Mouse (Mus musculus) monocyte, adult 2 months (primary cell): Measurements from ENCODE around the gene Met.

Source experiments
- DNase-seq, 2 experiments: peaks; one replicate each; pipeline ENCODE4 v3.0.0; 2022; ENCODE audit warnings: low spot score in 2 of 2, low read depth in 1 of 2

The Met gene

DNA sequence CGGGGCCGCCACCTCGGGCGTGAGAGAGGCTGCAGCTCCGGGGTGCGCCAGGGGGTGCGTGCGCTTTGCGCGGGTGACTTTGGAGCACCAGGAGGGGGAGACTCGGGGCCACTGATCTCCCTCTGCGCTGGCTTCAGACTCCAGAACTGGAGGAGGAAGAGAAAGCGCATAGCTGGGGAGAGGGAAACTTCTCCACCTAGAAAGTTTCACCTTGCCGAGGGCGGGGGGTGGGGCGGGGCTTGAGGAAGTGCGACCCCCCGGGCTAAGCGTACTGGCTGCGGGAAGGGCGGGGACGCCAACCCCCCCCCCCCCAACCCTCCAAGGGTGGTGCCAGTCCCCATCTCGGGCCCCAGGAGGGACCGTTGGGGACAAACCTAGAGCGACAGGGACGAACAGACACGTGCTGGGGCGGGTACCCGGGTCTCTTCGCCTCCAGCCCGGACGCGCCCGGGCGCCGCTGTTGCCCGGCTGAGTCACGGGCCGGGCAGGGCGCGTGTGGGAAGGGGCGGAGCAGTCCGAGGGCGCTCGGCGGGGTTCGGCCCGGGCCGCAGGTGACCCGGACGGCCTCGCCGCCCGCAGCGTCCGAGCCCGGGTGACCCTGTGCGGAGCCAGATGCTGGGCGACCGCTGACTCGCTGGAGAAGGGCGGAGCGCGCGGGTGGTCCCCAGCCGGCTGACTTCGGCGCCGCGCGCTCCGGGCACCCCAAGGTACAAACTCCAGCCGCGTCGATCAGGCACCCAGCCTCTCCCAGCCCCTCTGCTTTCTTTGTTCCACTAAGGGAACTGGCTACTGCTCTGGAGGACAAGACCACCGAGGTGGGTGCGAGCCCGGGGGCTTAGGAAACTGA lies at the start of gene Met:
Gene Met, plus strand, starts transcription at position 367 of the 847 bp plus-strand sequence.
- peak; percentile 45 to 53 for DNase-seq

DNA sequence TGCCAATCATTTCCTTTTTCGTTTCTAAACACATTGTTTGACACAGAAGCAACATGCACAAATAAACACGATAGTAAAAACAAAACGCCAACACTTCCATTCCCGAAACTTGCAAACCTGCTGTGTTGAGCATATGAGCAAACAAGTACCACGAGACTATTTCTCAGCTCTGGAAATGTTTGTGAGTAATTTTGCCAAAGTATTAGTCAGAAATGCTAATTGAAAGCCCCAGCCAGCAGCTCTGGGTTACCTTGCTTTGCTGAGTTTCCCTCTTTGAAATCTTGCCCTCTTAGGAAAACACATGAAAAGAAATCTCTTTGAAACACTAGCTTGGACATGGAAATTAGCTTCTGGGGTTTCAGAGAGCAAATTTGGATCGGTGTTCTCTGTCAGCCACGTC lies 45.4 kb upstream of the Met start:
- DNase-seq: no peak

DNA sequence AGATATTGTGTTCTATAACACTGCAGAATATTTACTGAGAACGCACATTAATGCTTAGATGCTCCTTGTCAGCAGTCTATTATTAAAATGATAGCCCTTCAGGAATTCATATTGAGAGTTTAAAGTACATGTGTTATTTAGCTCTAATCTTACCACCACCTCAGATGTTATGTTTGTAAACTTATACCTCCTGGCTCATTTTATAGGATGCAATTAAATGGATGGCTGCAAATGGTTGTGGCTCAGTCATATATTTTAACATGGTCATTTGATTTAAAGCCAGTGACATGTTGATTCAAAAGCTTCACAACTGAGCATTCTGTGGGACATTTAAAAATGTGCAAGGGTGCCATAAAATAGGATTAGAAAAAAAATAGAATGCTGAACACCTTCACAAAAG lies 41.2 kb upstream of the Met start:
- DNase-seq: no peak

DNA sequence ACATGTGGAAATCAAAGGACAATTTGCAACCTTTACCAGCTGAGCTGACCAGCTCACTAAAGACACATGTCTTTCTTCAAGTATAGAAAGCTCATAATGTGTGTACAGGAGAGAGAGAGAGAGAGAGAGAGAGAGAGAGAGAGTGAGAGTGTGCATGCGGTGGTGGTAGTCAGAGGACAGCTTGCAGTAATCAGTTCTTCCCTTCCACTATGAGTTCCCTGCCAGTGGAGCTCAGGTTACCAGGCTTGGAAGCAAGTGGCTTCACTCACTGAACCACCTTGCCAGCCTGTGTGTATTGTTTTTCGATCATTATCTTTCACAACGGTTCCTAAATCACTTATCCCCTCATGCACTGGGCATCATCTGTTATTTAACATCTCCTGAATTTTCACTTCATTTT lies 34.6 kb upstream of the Met start:
- no peak for DNase-seq

DNA sequence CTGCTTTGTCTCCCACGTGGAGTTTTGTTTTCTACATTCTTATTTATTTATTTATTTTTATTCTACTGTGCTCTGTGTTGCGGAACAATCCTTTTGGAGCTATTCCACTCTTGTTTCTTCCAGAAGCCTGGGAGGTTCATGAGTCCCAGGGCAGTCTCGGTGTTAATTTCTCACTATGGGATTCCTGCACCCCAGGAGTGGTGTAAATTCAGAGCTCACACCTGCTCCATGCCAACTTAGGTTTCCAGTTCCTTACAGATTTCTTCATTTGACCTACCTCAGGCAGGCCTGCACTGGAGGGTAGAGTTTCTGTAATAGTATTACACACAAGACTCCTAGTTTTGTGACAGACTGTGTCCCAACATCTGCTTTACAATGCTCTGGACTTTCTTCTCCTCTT lies 34.0 kb upstream of the Met start:
- DNase-seq: no peak

DNA sequence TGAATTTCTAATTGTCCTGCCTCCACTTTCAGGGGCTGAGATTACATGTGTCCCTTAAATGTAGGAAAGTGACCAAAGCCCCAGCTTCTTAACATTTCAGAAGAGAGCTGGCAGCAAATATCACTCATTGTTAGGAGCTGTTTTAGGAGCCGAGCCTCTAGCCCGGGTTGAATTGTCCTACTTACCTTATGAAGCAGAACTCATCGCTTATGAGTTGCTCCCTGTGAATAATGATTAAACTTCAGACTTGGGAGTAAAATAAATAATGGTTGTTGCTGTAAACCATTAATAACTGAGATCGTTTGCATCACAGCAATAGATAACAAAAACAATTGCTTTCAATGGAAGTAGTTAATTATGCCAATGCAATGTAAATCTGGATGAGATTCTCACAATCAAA lies 20.3 kb upstream of the Met start:
- DNase-seq: no peak

DNA sequence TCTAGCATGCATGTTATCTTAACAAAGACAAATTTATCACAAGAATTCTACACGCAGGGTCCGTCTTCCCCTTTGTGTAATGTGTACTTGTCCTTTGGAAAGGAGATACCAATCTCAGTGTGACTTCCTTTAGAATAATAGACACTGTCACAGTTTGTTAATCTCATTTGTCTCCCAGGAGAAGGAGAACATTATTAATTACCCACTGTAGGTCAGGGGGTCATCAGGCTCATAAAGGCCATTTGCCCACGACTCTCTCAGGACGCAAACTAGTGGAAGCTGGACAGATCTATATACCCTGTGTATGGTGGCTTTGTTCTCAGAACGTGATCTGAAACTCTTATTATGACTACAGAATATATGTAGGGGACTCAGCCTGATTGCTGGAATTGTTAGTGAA lies 12.3 kb upstream of the Met start:
- DNase-seq: no peak

DNA sequence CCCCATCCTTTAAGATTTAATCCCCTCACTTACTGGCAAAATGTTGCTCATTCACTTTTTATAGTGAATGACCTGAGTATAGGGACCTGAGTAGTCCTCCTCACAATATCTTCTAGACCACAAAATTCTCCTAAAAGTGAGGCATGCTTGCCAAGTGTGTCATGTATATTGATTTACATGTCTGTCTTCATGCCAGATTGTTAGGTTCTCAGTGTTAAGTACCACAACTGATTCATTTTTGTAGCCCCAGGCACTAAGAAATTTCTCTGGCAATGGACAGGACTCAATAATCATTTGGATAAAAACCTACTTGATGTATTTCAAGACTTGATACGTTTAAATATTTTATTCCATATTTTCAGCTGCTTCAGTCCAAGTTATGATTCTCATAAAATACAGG lies 8.5 kb upstream of the Met start:
- DNase-seq: no peak

DNA sequence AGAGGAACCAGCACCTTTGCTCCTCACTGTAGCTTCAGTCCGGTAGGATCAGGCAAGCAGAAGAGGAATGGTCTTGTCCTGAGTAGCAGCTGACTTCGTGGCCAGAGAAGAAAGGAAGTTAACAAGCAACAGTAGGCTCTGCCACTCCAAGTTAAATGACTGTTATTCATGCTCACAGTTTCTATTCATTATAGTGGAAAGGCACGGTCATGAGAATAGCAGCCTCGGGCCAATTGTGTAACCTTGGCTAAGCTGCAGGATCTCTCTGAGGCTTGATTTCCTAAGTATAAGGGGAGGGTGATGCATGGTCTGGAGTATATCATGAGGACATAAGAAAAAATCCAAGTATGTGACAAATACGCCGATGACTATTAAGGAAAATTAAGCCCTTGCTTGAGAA lies 4.0 kb upstream of the Met start:
- DNase-seq: no peak

DNA sequence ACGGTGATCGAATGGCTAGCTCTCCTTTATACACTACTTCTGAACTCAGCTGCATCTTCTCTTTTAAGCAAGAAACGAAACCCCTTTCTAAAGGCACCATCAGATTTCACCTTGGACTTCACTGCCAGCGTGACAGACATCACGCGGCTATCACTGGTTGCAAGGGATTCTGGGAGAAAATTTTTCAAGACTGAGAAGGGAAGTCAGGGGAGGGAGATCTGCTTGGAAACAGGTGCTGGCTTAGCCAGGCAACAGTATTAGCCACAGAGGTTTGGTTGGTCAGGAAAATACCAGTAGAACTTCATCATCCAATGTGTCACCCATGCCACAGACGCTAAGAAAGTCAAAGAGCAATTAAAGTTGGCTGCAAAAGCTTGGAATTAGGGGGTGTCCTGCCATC lies 2.2 kb upstream of the Met start:
- DNase-seq: no peak

DNA sequence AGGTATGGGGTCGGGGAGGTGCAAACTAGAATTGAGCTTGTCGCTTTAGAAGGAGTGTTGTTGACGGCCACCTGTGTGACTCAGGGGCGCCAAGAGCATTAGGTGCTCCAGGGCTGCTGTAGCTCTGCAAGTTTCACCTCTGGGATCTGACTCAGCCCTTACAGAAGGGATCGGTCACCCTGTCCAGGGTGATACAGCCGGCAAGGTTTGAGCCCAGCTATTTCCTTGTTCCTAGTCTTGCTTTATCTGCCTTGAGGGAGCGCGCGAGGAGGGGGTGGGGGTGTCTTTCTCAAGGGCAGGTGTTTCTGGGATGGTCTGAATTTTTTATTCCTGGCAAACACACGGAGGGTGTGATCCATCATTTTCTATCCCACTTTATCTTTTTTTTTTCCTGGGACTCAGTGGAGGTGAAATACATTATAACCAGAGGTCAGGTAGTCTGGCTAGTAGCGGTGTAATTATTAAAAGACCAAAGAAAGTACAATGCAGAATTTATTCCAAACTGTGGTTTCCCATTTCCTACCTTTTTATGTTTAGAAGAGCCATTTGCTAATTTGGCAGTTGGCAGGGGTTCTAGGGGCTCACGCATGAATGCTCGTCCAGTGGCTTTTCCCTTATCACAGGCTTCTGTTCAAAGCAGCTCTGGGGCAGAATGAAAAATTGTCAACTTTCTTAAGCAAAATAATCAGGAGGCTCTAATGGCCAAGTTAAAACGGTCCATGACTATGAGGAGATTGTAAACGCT lies 853 bp downstream of the Met start:
- no peak for DNase-seq

DNA sequence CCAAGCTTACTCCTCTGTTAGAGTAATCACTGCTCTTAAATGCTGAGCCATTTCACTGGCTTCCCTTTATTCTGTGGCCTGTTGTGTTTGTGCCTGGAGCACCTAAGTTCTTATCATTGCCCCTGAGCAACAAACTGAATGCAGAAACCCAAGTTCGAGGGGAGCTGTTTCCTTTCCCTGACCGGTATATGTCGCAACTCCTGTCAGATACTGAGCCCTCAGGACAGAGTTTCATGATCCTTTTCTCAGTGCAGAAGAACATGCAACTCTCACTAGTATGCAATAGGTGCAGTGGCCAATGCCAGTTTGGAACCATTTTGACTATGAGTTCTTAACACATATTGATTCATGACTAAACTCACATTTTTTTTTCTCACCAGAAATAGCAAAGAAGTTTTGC lies 2.9 kb downstream of the Met start:
- DNase-seq: no peak

DNA sequence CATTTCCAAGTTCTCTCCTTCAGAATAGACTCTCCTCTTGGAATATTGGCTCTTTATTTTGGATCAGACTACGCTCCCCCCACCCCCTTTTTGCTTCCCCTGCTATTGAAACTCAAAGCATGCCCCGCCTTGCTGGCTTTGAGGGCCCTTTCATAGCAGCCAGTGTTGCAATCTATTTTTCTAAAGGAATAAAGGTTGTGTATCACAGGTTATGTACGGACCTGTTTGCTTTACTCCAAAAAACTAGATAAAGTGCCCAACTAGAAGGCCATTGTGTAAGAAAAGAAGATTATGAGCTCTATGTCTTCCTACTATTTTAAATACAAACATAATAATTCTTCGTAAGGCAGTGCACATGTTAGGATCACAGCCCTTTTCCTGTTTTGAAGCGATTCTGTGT lies 5.4 kb downstream of the Met start:
- DNase-seq: no peak

DNA sequence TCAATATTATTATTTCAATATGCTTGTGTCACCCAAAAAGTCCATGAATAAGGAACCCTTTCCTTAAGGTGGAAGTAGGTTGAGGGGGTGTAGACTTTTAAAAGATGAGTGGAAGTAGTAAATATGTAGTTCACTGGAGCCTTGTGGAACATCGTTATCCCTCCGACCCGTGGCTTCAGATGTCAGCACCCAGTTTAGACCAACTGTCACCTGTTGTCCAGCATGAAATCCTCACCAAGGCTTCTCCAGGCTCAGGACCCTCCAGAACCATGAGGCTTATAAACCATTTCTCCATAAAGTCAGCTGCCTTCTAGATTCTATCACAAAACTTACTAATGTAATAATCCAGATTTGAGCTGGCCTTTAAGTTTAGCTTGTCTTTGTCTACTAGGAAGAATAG lies 9.5 kb downstream of the Met start:
- DNase-seq: no peak

DNA sequence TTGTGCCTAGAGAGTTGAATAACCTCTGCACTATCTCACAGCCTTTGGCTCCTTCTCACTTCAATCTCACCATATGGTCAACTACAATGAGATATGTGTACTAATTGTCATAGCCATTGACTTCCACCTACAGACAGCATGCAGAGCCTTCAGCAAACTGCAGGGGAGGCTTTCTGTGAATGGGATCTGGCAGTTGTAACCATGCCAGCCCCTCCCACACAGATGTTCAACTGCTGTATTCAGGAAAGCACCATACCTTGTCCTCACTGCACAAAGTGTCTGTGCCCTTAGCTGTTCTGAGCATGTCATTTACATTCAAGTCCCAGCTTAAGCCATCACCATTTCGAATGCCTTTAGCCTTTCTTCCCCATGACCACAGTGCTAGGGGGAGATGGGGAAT lies 14.2 kb downstream of the Met start:
- no peak for DNase-seq

DNA sequence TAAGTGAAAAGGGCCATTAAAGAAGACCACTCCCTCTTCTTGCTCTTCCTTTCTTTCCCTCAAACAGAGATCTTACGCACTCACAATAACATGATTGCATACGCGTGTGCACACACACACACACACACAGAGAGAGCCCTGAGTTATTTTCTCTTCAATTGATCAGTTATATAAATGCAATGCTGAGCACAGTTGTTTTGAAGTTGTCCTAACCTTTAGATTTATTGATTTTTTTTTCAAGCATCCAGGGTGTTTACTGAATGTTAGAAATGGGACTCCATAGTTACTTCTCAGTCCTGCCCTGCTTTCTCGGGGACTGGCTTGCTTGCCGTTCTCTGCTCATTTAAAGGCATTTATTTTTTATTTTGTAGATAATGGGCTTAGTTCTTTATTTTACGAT lies 14.7 kb downstream of the Met start:
- DNase-seq: no peak

DNA sequence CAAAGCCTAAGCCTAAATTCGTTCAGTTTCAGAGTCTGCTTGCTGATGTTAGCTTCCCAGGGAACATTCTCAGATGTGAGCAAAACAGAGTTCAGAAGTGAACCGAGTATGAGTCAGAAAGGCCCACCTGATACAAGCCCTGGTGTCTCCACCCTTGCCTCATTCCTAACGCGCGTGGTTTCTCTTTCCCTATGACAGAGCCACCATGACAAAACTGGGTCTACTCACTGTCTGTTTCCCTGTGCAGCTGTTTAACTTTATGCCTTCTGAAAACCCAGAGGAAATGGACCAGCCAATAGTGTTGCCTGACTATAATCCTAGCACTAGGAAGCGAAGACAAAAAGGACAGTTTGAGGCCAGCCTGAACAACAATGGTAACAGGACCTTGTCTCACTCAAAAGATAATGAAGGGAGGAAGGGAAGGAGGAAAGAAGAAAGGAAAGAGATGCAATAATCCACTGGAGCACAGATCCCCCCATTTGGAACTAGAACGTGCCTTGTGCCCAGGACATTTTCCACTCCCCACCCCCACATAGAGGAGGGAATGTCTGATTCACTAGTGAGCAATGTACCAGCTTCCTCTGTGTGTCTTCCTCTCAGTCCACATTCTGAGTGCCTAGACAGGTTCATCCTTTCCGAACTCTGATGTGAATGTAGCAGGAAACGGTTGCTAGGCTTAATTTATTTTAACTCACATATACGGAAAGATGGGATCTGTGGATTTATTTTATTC lies 15.4 kb downstream of the Met start:
- DNase-seq: no peak

DNA sequence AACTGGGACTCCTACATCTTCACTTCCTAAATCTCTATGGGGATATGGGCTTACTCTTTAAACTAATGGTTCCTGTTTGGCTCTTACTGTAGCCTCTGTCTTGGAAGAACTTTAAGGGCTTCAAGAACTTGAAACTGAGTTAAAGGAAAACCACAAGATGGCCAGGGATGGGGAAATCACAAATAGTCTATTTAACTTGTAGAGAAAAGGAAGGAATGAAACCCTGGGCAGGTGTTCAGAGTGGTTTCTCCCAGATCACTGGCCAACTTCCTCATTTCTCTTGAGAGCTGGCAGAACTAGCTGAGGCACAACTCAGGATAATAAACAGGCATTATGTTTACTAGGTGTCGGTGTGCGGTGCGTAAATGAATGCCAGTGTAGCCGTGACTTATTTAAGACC lies 17.5 kb downstream of the Met start:
- peak; percentile 9 to 43 for DNase-seq

DNA sequence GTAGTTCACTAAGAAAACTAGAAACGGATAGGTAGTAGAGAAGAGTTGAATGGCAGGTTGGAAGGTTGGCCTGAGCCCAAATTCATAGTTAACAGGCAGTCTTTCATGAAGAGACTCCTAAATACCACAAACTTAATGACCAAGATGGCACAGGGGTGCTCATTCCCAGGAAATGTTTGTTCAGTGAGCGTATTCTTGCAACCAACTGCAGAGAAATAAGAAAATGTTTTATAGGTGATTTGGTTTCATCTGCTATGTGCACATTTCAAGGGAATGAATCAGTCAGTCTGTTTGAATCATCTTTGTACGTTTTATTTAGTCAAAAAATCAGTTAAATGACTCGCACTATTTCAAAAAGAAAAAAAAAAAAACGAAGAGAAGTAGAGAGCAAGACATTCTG lies 21.6 kb downstream of the Met start:
- DNase-seq: no peak

DNA sequence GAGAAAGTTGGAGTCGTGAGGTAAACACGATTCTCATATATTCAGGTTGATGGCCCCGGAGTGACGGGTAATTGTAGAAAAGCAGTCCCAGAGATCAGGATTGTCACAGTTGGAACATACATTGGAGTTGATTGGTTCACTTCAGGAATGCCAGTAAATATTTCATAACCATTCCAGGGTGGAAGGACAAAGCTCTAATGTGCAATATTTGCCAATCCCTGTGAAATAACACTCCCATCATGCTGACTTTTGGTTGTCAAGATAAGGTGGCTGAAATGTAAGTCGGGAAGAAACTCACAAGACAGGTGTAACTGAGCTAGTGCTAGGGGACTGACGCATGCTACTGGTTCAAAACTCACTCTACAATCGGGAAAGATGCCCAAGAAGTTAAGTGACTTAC lies 22.2 kb downstream of the Met start:
- no peak for DNase-seq

DNA sequence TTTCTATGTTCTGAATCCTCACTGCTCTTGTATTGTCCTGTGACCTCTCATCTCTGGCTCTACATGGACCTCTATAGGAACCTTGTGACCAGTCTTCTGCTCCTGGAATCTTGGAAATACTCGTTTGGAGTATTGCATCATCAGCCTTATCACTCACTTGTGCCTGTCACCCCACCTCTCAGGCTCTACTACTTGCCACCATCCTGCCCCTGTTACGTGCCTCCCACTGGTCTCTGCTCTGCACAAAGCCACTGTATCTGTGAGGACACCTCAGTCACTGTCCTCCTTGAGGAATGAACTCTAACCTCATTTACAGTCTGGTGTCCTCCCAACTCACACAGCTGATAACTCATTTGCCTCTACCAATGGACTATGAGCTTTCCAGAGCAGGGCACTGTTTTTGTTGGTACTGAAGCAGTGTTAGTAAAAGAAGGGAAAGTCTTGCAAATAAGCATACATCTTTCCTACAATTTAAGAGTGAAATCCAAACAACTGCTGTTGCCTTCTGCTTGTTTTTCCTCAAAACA lies 24.8 kb downstream of the Met start:
- DNase-seq: no peak

DNA sequence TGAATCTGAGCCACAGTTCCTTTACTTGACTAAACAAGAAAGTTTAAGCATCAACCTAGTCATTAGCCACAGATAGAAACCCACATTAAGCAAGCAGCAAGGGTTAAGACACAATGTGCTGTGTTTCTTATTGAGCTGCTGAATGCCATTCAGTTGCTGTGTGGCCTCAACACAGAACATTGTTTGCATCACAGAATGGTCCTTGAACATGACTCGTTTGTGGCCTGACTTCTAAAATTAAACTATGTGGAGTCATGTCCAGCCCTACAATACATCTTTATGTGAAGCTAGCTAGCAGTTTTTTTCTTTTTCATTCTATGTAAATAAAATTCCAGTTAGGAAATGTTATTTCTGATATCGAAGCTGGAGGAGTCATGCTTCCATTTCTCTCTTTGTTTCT lies 27.2 kb downstream of the Met start:
- no peak for DNase-seq
